In genomic region chr3:152081381-152081780, GRCm38 (mm10) we compare ENCODE assay signal across 26 mouse cellular contexts.
DNase-seq lines count a peak whose midpoint lies in the region; ATAC-seq lines count a peak whose summit lies in the region.
"Had no signal": no experiment of that assay in that cellular context is flagged by ENCODE, and none has a peak within 500 bp of the region (broad histone marks: within the 10 kb centered on the region; RNA-seq: fewer than 3 reads in every experiment).

No protein-coding gene starts in this region.

- H3K27me3 ChIP-seq in kidney, embryonic 14.5 days (ENCODE audit: control insufficient read depth, insufficient read depth, low read length), result no peaks in the 10 kb centered on the region
- no peaks in the 10 kb centered on the region for H3K27me3 ChIP-seq in midbrain, embryonic 15.5 days (replicated peaks)
- H3K27me3 ChIP-seq: CH12.LX had no signal

- H3K9me3 ChIP-seq in kidney, embryonic 14.5 days (ENCODE audit: control insufficient read depth, low read length), result no peaks in the 10 kb centered on the region
- no peaks in the 10 kb centered on the region for H3K9me3 ChIP-seq in midbrain, embryonic 15.5 days
- H3K9me3 ChIP-seq: G1E had no signal

- H3K4me1 ChIP-seq in kidney, embryonic 14.5 days (ENCODE audit: control insufficient read depth, insufficient read depth, low read length), result no peaks in the 10 kb centered on the region
- H3K4me1 ChIP-seq in midbrain, embryonic 15.5 days, result no peaks in the 10 kb centered on the region

- no peaks in the 10 kb centered on the region for H3K36me3 ChIP-seq in kidney, embryonic 14.5 days (ENCODE audit: control insufficient read depth, insufficient read depth, low read length)
- no peaks in the 10 kb centered on the region for H3K36me3 ChIP-seq in midbrain, embryonic 15.5 days (replicated peaks)
- H3K36me3 ChIP-seq: G1E had no signal

- no peak for ATAC-seq in kidney, embryonic 14.5 days (ENCODE audit: low FRiP score, low TSS enrichment)
- no peak for ATAC-seq in midbrain, embryonic 15.5 days (replicated peaks)
- ATAC-seq in megakaryocyte, adult 5-6 weeks (ENCODE audit: poor library complexity, severe bottlenecking), result no peak
- ATAC-seq: activated CD4-positive, CD25-positive, alpha-beta regulatory T cell, adult 4 months; CD4-positive, CD25-positive, alpha-beta regulatory T cell, adult 4 months; Patski had no signal

- no peak overlapping the region for H3K27ac ChIP-seq in kidney, embryonic 14.5 days (ENCODE audit: low read depth, low read length)
- no peak overlapping the region for H3K27ac ChIP-seq in midbrain, embryonic 15.5 days

- no peak overlapping the region for H3K9ac ChIP-seq in kidney, embryonic 14.5 days (ENCODE audit: low read depth, low read length)
- H3K9ac ChIP-seq in midbrain, embryonic 15.5 days, result no peak overlapping the region

- WGBS in kidney, embryonic 14.5 days, result 86% methylated on average over 3 of the region's 3 CpGs
- WGBS in midbrain, embryonic 15.5 days, result 90% methylated on average over 3 of the region's 3 CpGs

- DNase-seq in 3T3-L1 (ENCODE audit: low read depth, low spot score), result peak; percentile 92
- DNase-seq in MN1 (ENCODE audit: low spot score), result peak; percentile 28
- peak; percentile 73 for DNase-seq in NIH3T3 (ENCODE audit: low read depth)
- DNase-seq in adipocyte (ENCODE audit: low spot score), result peak; percentile 31
- DNase-seq in gastrocnemius, adult 8-10 months (ENCODE audit: low spot score in 2 of 2), result no peak
- DNase-seq: adrenal gland, adult 2 months; adrenal gland, adult 8-10 months; adrenal gland, postnatal 10 days; adrenal gland, postnatal 14 days; adrenal gland, postnatal 25 days; adrenal gland, postnatal 36 days; B cell, adult 2 months; cerebellum, adult 11 months; cerebellum, adult 11-12 months; cerebellum, adult 18-20 months; cerebellum, adult 2 months; cerebellum, adult 8-10 months; cerebellum, adult 9-10 months had no signal

- no peak overlapping the region for H3K4me2 ChIP-seq in kidney, embryonic 14.5 days (replicated peaks; ENCODE audit: low read depth, low read length)
- no peak overlapping the region for H3K4me2 ChIP-seq in midbrain, embryonic 15.5 days

- no peak overlapping the region for H3K4me3 ChIP-seq in kidney, embryonic 14.5 days (ENCODE audit: low read length)
- no peak overlapping the region for H3K4me3 ChIP-seq in midbrain, embryonic 15.5 days

Comparison
In these comparisons a context has a peak if more than half of its experiments do, and no peak if none do; other contexts are left out.
1. DNase-seq: peak in 3T3-L1 (single experiment), MN1 (single experiment), NIH3T3 (single experiment) and adipocyte (single experiment); none in gastrocnemius, adult 8-10 months (0 of 2).